Mouse (Mus musculus): ENCODE results near the gene Gnao1.

- no peak for TF ChIP-seq CTCF (IDR thresholded peaks at IDR 0.05; ENCODE audit: low read depth)
- no peak for TF ChIP-seq EP300 (optimal IDR thresholded peaks at IDR 0.05)
These were observed 11.6 kb downstream of the Gnao1 start for GRCm38 (mm10) chr8:93821327-93821726.

All from stomach, postnatal 0 days (tissue).